Mouse (Mus musculus): ENCODE results near the gene Thsd7b.

The Thsd7b gene

DNA sequence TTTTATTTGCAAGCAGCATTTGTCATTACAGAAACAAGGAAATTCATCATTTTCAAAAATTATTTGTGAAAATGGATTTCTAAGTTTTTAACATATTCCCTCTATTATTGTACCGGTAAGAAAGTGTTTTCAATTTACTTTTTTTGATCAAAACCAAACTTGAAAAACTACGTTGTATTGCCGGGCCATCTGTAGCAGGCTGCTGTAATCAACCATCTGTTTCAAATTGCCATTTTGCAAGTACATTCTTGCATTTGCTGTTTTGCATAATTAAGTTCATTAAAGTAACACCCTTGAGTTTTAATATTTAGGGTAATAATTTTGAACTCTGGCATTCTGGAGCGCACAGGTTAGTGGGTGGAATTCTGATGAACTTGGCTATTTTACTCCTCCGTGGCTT is 246.6 kb downstream of the Thsd7b start:
- DNase-seq (ENCODE audit: low read depth in 1 of 2, low spot score in 2 of 2) = no peak

DNA sequence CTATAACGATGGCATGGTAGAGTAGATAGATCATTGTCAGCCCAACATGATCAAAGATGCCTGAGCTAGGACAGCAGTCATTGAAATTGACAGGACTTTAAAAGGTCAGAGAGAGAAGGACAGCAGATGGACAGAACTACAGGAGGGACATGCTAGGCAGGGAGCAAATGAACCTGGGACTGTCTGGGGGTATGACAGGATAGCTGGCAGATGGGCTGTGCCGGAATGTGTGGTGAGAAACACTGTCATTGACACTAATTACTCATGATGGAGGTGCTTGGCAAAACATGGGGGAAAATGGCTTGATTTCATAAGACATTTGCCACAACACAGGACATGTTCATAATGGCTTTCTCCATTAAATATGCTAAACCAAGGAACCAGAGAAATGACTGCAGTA is 253.9 kb downstream of the Thsd7b start:
- no peak for DNase-seq (ENCODE audit: low read depth in 1 of 2, low spot score in 2 of 2)

GRCm38 (mm10) chr1:129532206-129532605 is 259.1 kb downstream of the Thsd7b start:
- DNase-seq (ENCODE audit: low read depth in 1 of 2, low spot score in 2 of 2) = no peak

DNA sequence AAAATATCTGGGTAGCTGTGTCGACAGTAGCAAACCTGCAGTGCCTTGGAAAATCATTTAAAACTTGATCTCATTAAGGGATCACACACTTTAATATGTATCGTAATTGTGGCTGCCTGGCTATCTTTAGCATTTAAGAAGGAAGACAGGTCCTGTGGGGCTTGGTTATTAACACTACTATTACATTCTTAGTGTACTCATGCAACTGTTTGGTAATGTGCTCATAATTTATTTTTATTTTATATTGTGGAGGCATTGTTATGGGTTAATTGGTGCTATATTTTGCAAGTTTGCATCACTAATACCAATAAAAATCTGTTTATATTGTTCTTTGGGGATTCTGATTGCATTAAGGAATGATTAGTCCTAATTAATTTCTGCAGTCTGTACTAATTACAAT is 265.4 kb downstream of the Thsd7b start:
- DNase-seq (ENCODE audit: low read depth in 1 of 2, low spot score in 2 of 2) = no peak

DNA sequence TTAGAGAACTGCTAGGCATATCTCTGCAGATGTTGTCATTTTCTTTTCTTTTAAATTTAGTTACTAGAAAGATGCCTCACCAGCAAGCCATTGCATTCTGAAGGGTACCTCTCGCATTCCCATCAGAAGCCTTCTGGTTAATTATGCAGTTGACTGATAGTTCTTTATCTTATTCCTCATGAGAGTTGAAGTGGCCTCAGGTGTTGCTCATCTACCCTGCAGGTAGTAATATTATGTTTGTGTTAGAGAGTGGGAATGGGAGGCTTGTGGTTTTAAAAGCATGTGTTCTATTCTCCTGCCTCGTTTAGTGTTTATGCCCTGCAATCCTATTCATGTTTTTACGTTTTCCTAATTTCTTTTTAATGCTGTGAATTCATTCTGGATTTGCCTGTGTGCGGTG is 265.9 kb downstream of the Thsd7b start:
- DNase-seq (ENCODE audit: low read depth in 1 of 2, low spot score in 2 of 2) = no peak

DNA sequence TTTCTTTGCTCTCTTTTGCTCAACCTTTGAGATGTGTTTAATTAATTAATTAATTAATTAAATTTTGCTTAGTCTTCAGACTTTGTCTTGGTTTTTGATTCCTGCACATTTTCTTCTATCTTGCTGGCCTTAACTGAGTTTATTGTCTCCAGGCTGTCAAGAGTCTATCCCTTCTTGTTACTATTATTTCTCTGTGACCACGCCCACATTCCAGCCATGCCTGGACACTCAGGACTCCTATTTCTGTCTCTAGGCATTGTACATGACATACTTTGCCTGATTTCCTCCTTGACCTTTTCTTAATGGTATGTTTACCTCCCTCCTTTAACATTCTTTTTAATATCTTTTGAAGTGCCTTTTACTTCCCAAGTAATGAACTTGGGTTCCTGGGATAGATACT is 267.6 kb downstream of the Thsd7b start:
- DNase-seq (ENCODE audit: low read depth in 1 of 2, low spot score in 2 of 2) = no peak

DNA sequence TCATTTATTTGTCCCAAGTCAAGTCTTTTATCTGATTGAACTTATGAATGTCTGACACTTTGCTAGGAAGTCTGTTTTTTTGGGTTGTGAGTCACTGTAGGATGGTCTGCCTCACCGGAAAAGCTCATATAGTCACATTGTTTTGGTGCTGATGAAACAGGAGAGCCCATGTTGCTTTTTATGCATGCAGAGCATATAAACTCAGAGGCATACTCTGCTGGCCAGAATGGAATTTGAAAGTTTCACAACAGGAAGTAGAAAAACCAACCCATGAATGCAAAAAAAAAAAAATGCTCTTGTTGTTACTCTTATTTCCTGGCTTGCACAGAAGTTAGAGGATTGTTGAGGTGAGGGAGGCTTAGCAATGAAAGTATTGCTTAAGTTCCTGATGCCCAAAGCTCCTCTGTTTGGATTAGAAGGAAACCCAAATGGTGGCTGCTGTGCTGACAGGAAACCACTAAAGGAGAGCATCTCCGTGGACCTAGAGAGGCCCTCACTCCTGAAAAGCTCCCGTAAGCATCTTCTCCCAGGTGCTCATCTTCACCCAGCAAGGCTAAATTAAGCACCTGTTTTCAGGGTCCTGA is 269.6 kb downstream of the Thsd7b start:
- no peak for DNase-seq (ENCODE audit: low read depth in 1 of 2, low spot score in 2 of 2)

DNA sequence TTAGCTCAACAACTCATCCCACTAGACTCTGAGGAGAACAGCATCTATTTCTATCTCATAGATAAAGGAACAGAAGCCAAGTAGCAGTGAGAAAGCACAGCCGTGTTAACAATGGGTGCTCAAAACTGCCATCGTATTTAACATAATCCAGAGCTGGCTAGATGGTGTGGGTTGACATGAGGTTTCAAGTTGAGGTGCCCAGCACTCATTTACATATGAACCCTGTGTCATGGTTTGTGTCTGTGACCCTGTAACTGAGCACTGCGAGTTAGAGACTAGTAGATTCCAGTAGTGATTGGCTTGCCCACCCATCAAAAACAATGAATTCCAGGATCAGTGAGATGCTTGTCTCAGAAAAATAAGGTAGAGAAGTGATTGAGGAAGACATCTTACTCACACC is 270.1 kb downstream of the Thsd7b start:
- DNase-seq (ENCODE audit: low read depth in 1 of 2, low spot score in 2 of 2) = no peak

DNA sequence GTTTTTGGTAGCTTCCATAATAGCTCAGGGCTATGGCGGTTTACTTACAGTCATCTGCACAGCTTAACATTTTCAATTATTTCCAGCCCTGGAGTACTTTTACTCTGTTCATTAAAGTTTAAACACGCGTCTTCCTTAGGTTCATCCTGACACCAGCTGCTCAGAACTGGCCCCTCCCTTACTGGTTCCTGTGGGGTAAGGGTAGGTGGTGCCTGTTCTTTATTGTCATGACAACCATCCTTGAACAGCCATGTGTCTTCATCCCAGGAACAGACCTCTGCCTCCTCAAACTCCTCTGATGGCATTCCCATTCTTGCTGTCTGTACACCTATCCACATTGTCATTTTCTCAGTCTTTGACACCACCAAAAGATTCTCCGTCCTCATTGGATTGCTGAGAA is 285.0 kb downstream of the Thsd7b start:
- no peak for DNase-seq (ENCODE audit: low read depth in 1 of 2, low spot score in 2 of 2)

DNA sequence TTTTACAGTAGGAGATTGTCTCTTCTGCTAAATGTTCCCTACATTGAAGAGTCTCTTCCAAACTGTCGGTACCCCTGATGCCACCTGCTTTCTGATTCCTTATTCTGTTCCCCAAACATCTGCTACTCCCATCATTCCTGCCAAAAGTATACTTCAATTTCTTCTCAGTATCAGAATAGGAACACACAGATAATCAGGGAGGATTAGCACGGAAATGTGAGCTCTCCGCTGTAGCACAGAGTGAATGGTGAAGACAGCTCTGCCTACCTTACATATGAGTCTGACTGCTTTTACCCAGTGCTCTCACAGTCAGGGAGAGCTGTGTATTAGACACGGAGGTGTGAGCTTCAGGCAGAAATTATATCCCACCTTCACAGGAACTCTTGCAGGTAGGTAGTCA is 286.0 kb downstream of the Thsd7b start:
- DNase-seq (ENCODE audit: low read depth in 1 of 2, low spot score in 2 of 2) = no peak

DNA sequence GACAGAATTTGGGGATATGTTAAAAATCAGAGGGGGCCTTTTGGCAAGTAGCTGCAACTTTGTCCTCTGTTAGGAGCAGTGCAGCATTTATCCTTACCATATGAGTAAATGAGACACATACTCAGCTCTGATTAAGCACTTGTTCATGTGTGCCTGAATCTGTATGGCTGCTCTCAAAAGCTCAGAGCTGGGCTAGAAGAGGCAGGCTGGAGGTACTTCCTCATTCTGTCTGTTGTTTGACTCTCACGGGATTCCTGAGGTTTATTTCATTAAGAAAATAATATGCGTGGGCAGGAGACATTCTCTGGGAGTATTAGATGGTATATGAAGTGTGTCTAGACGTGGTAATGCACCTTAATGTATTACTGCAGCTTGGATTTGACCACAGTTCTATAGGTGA is 286.7 kb downstream of the Thsd7b start:
- DNase-seq (ENCODE audit: low read depth in 1 of 2, low spot score in 2 of 2) = no peak

- DNase-seq (ENCODE audit: low read depth in 1 of 2, low spot score in 2 of 2) = no peak
Measured at GRCm38 (mm10) chr1:129562707-129563106, 289.6 kb downstream of the Thsd7b start.

GRCm38 (mm10) chr1:129570522-129570921 is 297.4 kb downstream of the Thsd7b start:
- DNase-seq (ENCODE audit: low read depth in 1 of 2, low spot score in 2 of 2) = no peak

GRCm38 (mm10) chr1:129579955-129580354 is 306.9 kb downstream of the Thsd7b start:
- DNase-seq (ENCODE audit: low read depth in 1 of 2, low spot score in 2 of 2) = no peak

DNA sequence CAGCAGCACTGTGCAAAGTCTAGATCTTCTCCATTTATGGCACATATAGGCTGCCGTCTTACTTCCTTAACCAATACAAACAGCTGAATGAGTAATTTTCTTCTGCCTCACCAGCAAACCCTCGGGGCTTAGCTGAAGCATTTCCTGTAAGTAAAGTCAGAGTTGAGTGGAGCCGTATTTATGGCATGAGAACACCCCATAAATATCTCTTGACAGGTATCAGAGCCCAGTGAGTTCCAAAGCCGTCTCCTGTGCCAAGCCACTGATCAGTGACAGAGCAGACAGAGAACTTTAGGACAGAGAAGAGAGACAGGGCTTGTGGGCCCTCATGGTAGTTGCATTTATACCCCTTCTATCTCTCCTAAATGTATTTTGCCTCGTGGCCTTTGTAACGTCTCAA is 313.5 kb downstream of the Thsd7b start:
- DNase-seq (ENCODE audit: low read depth in 1 of 2, low spot score in 2 of 2) = no peak

DNA sequence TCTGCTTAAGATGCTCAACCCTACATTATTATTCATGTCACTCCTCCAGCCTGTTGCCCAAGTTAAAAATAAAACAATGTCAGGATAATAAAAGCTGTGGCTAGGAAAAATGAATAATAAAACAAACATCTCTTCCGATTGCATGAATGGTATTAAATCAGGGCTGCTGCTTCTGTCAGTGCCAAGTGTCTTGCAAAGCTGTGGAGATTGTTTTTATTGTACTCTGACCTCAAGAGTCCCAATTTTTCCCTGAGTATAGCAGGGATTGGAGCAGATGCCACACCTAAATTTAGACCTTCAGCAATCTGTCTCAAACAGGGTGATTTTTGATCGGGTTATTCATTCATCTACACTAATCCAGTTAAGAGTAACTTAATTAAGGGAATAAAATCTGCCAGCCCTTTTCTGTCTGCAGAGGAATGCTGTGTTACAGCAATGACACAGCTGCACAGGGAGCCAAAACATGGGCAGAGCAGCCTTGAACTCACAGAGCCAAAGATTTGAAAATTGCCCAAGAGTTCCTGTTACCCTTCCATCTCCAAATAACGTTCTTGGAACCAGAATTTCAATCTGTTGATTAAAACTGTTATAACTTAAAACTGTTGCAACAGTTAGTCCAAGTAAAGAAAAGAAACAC is 316.4 kb downstream of the Thsd7b start:
- DNase-seq (ENCODE audit: low read depth in 1 of 2, low spot score in 2 of 2) = no peak

GRCm38 (mm10) chr1:129595447-129595846 is 322.3 kb downstream of the Thsd7b start:
- no peak for DNase-seq (ENCODE audit: low read depth in 1 of 2, low spot score in 2 of 2)

GRCm38 (mm10) chr1:129600933-129601332 is 327.8 kb downstream of the Thsd7b start:
- no peak for DNase-seq (ENCODE audit: low read depth in 1 of 2, low spot score in 2 of 2)

DNA sequence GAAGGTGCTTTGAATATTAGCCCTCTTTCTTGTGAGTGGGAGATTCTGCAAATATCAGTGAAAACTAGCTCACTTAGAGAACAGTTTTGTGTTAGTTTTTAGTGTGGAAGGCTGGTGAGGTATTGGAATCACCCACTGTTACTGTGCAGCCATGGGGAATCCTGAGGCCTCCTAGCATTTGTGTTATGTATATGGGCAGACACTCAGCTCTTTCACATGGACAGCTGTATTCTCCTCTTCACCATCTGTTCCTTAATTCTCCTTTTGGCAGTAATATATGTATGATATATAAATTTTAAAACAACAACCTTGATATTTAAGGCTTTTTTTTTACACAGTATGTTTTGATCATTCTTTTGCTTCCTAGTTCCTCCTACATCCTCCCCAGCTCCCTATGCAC is 329.2 kb downstream of the Thsd7b start:
- no peak for DNase-seq (ENCODE audit: low read depth in 1 of 2, low spot score in 2 of 2)

- no peak for DNase-seq (ENCODE audit: low read depth in 1 of 2, low spot score in 2 of 2)
Measured at GRCm38 (mm10) chr1:129608395-129608794, 335.3 kb downstream of the Thsd7b start.

GRCm38 (mm10) chr1:129616080-129616479 is 343.0 kb downstream of the Thsd7b start:
- no peak for DNase-seq (ENCODE audit: low read depth in 1 of 2, low spot score in 2 of 2)

GRCm38 (mm10) chr1:129619440-129620301 is 346.6 kb downstream of the Thsd7b start:
- DNase-seq (ENCODE audit: low read depth in 1 of 2, low spot score in 2 of 2) = no peak

Data from monocyte, adult 2 months (primary cell).